In genomic region chr1:36246688-36247087, GRCm38 (mm10) we compare ENCODE assay signal across 22 mouse cellular contexts.
"Had no signal": no experiment of that assay in that cellular context is flagged by ENCODE, and none has a peak within 500 bp of the region (broad histone marks: within the 10 kb centered on the region; RNA-seq: fewer than 3 reads in every experiment).

No protein-coding gene starts in this region.

- H3K9ac ChIP-seq: kidney, embryonic 15.5 days; limb, embryonic 12.5 days; limb, embryonic 15.5 days; liver, embryonic 14.5 days; liver, postnatal 0 days; lung, embryonic 14.5 days; midbrain, embryonic 12.5 days; neural tube, embryonic 12.5 days; neural tube, embryonic 15.5 days; stomach, embryonic 15.5 days had no signal

- ATAC-seq: liver, postnatal 0 days; lung, postnatal 0 days had no signal

- H3K4me3 ChIP-seq: kidney, embryonic 15.5 days; limb, embryonic 12.5 days; limb, embryonic 15.5 days; midbrain, embryonic 12.5 days; neural tube, embryonic 12.5 days; neural tube, embryonic 15.5 days; stomach, embryonic 15.5 days had no signal

- H3K36me3 ChIP-seq: kidney, embryonic 15.5 days; limb, embryonic 12.5 days; limb, embryonic 15.5 days; midbrain, embryonic 12.5 days; neural tube, embryonic 12.5 days; neural tube, embryonic 15.5 days; stomach, embryonic 15.5 days had no signal

- H3K4me2 ChIP-seq: kidney, embryonic 15.5 days; limb, embryonic 12.5 days; limb, embryonic 15.5 days; liver, embryonic 11.5 days; lung, embryonic 14.5 days; midbrain, embryonic 12.5 days; neural tube, embryonic 12.5 days; neural tube, embryonic 15.5 days; stomach, embryonic 15.5 days had no signal

- H3K27ac ChIP-seq: kidney, embryonic 15.5 days; limb, embryonic 12.5 days; limb, embryonic 15.5 days; liver, embryonic 14.5 days; midbrain, embryonic 12.5 days; neural tube, embryonic 12.5 days; neural tube, embryonic 15.5 days; stomach, embryonic 15.5 days had no signal

- DNase-seq: kidney, adult 11 months; kidney, adult 8-10 months; kidney, postnatal 10 days; kidney, postnatal 36 days; left cerebral cortex, postnatal 4 days; liver, postnatal 0 days; lung, embryonic 14.5 days; lung, postnatal 36 days; right cerebral cortex, adult 18-20 months; right cerebral cortex, postnatal 25 days; spleen, adult 18-20 months; thymus, postnatal 25 days had no signal

- H3K9me3 ChIP-seq: kidney, embryonic 15.5 days; limb, embryonic 12.5 days; limb, embryonic 15.5 days; midbrain, embryonic 12.5 days; neural tube, embryonic 12.5 days; neural tube, embryonic 15.5 days; stomach, embryonic 15.5 days had no signal

- H3K27me3 ChIP-seq: kidney, embryonic 15.5 days; limb, embryonic 12.5 days; midbrain, embryonic 12.5 days; neural tube, embryonic 12.5 days; neural tube, embryonic 15.5 days; stomach, embryonic 15.5 days had no signal
